Mouse (Mus musculus): ENCODE measurements at regions not wholly inside any gene's neighbourhood (a gene's known extent, or its start where the extent isn't known, plus 50 kb on each side); places are given as distances from the start of the nearest gene placed in this dataset.
A peak's percentile ranks its signal among the peaks of the same experiment; 100 is the strongest.

DNA sequence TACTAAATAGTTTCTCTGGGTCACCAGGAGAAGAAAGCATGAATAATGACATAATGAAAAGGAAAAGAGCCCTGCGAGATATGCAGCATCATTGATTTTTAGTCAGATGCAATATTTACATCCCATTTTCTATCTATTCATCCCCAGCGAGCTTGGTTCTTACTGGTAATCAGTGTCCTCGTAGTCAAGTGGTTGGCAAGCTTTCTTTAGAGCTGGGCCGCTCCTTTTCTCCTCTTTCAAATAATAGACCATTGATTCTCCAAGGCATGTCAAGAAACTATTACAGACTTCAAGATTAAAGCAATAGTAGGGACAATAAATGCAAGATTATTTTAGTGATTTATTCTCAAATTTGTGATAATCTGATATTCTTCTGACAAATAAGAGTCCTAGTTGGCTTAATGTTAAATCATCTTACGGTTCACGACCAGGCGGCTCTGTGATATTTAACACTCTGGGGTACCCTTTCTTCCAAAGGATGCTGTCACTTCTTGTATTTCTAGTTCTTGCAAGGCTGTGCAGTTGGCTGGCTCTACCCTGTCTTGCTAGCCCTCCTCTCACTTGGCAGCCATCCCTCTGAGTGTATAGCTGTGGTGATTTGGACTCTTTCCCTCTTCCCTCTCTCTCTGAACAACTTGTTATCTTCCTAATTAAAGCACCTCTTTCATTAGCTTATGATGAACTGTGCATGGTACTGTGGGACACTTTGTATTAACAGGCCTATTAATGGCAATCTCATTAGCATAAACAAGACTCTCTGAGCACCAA lies 185.6 kb upstream of the Usp25 start:
- TF ChIP-seq EP300 (IDR thresholded peaks at IDR 0.05; ENCODE audit: low read depth), result no peak
- TF ChIP-seq CTCF (IDR thresholded peaks at IDR 0.05; ENCODE audit: low read depth), result no peak
- no peaks in the 10 kb centered on the region for H3K36me3 ChIP-seq (replicated peaks; ENCODE audit: control insufficient read depth, insufficient read depth, low read length)
- H3K4me1 ChIP-seq (ENCODE audit: control insufficient read depth, insufficient read depth), result no peaks in the 10 kb centered on the region
- H3K27me3 ChIP-seq (ENCODE audit: control insufficient read depth, insufficient read depth, low read length), result no peaks in the 10 kb centered on the region
- WGBS, result 84% methylated on average over 7 of the region's 7 CpGs
- H3K4me3 ChIP-seq (ENCODE audit: low read depth, low read length), result no peak overlapping the region
- ATAC-seq (ENCODE audit: insufficient read depth, low read depth) (no peak), DNase-seq (ENCODE audit: low spot score) (no peak)
- H3K27ac ChIP-seq (ENCODE audit: low read depth), result no peak overlapping the region
- no peak overlapping the region for H3K9ac ChIP-seq (replicated peaks; ENCODE audit: low read depth, low read length)
- no peaks in the 10 kb centered on the region for H3K9me3 ChIP-seq (replicated peaks; ENCODE audit: control insufficient read depth, low read length)
- H3K4me2 ChIP-seq (ENCODE audit: low read depth, low read length), result no peak overlapping the region

- H3K9me3 ChIP-seq (replicated peaks; ENCODE audit: control insufficient read depth, low read length), result no peaks in the 10 kb centered on the region
- H3K9ac ChIP-seq (replicated peaks; ENCODE audit: low read depth, low read length), result no peak overlapping the region
- H3K4me3 ChIP-seq (ENCODE audit: low read depth, low read length), result no peak overlapping the region
- TF ChIP-seq CTCF (IDR thresholded peaks at IDR 0.05; ENCODE audit: low read depth) (no peak), EP300 (IDR thresholded peaks at IDR 0.05; ENCODE audit: low read depth) (no peak)
- no peak for ATAC-seq (ENCODE audit: insufficient read depth, low read depth)
- no peak for DNase-seq (ENCODE audit: low spot score)
- no peaks in the 10 kb centered on the region for H3K36me3 ChIP-seq (replicated peaks; ENCODE audit: control insufficient read depth, insufficient read depth, low read length)
- H3K27ac ChIP-seq (ENCODE audit: low read depth), result no peak overlapping the region
- no peak overlapping the region for H3K4me2 ChIP-seq (ENCODE audit: low read depth, low read length)
- H3K27me3 ChIP-seq (ENCODE audit: control insufficient read depth, insufficient read depth, low read length), result no peaks in the 10 kb centered on the region
- WGBS, result 91% methylated on average over 10 of the region's 10 CpGs
- H3K4me1 ChIP-seq (ENCODE audit: control insufficient read depth, insufficient read depth), result no peaks in the 10 kb centered on the region
These were observed 192.2 kb upstream of the Usp25 start for GRCm38 (mm10) chr16:76821261-76821660.

DNA sequence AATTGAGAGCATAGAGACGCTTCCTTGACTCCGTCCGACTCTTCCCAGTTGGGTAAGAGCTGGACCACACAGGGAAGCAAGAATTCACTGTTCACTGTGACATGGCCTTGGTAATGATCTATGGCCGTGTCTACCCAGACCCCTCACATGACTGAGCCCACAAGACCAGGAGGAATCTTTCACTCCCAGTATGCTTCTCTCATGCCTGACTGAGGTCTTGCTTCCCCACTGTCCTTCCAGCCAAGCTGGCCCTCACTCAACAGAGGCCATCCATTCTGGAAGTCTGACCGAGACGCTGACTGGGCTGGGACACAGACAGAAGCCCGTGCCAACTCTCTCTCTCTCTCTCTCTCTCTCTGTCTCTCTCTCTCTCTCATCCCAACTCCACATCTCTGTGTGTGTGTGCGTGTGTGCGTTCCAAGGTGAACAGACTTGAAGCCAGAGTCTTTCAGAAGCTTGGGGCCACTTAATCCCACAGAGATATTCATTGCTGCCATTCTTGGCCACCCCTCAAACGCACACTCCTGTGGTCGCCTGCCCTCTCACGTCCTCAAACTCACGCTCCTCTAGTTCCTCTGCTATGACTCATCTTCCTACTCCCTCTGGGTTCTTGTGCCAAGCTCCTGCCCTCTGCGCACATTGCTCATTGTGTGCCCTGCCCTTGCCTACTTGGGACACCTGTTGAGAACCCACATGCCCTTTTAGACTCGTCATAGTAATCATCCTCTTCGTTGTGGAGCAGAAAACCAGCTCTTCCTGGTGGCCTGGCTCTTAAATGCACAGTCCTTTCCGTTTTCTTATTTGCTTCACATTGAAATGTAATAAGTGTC lies 197.2 kb upstream of the Usp25 start:
- no peaks in the 10 kb centered on the region for H3K9me3 ChIP-seq (replicated peaks; ENCODE audit: control insufficient read depth, low read length)
- WGBS, result 79% methylated on average over 17 of the region's 17 CpGs
- H3K27ac ChIP-seq (ENCODE audit: low read depth), result no peak overlapping the region
- no peak overlapping the region for H3K9ac ChIP-seq (replicated peaks; ENCODE audit: low read depth, low read length)
- H3K36me3 ChIP-seq (replicated peaks; ENCODE audit: control insufficient read depth, insufficient read depth, low read length), result no peaks in the 10 kb centered on the region
- no peak overlapping the region for H3K4me3 ChIP-seq (ENCODE audit: low read depth, low read length)
- H3K4me1 ChIP-seq (ENCODE audit: control insufficient read depth, insufficient read depth), result no peaks in the 10 kb centered on the region
- DNase-seq (ENCODE audit: low spot score), result no peak
- ATAC-seq (ENCODE audit: insufficient read depth, low read depth), result no peak
- no peak for TF ChIP-seq CTCF (IDR thresholded peaks at IDR 0.05; ENCODE audit: low read depth)
- no peak for TF ChIP-seq EP300 (IDR thresholded peaks at IDR 0.05; ENCODE audit: low read depth)
- no peak overlapping the region for H3K4me2 ChIP-seq (ENCODE audit: low read depth, low read length)
- H3K27me3 ChIP-seq (ENCODE audit: control insufficient read depth, insufficient read depth, low read length), result no peaks in the 10 kb centered on the region

DNA sequence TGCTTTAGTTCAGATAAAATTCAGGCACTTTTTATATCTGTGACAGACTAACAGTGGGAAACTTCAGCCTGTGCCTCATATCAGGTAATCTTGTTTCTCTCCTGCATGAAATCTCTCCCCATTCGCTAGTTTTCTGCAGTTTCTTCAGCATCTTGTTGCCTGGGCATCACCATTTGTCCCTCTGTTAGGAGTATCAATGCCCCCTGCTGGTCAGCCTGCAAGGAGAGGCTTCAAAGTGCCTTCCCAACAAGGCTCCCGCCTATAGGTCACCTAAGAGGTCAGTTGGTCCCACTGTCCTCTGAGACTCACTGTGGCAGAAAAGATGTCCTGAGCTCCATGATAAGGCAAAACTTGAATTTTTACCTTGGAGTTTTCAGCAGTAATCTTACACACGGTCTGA lies 209.8 kb upstream of the Usp25 start:
- WGBS, result 30% methylated on average over 3 of the region's 3 CpGs

GRCm38 (mm10) chr16:76786405-76787155 lies 226.9 kb upstream of the Usp25 start:
- ATAC-seq (ENCODE audit: insufficient read depth, low read depth) (peak; percentile 53; the same call in 1 of the 2 replicates), DNase-seq (ENCODE audit: low spot score) (peak; percentile 60)
- H3K9me3 ChIP-seq (replicated peaks; ENCODE audit: control insufficient read depth, low read length), result no peaks in the 10 kb centered on the region
- TF ChIP-seq EP300 (IDR thresholded peaks at IDR 0.05; ENCODE audit: low read depth), result no peak
- peak; percentile 92 for TF ChIP-seq CTCF (IDR thresholded peaks at IDR 0.05; ENCODE audit: low read depth)
- H3K27me3 ChIP-seq (ENCODE audit: control insufficient read depth, insufficient read depth, low read length), result no peaks in the 10 kb centered on the region
- no peak overlapping the region for H3K4me3 ChIP-seq (ENCODE audit: low read depth, low read length)
- no peaks in the 10 kb centered on the region for H3K36me3 ChIP-seq (replicated peaks; ENCODE audit: control insufficient read depth, insufficient read depth, low read length)
- H3K4me1 ChIP-seq (ENCODE audit: control insufficient read depth, insufficient read depth), result no peaks in the 10 kb centered on the region
- whole genome bisulfite sequencing, result 66% methylated on average over 6 of the region's 6 CpGs
- H3K4me2 ChIP-seq (ENCODE audit: low read depth, low read length), result no peak overlapping the region
- no peak overlapping the region for H3K9ac ChIP-seq (replicated peaks; ENCODE audit: low read depth, low read length)
- H3K27ac ChIP-seq (ENCODE audit: low read depth), result no peak overlapping the region

More for the DNA sequence above, 209.8 kb upstream of the Usp25 start:
- DNase-seq (ENCODE audit: low spot score) (peak; percentile 14), ATAC-seq (ENCODE audit: insufficient read depth, low read depth) (no peak)
- Histone ChIP-seq H3K4me2 (ENCODE audit: low read depth, low read length) (no peak overlapping the region), H3K27me3 (ENCODE audit: control insufficient read depth, insufficient read depth, low read length) (no peaks in the 10 kb centered on the region), H3K4me3 (ENCODE audit: low read depth, low read length) (no peak overlapping the region), H3K9ac (replicated peaks; ENCODE audit: low read depth, low read length) (no peak overlapping the region), H3K9me3 (replicated peaks; ENCODE audit: control insufficient read depth, low read length) (no peaks in the 10 kb centered on the region), H3K36me3 (replicated peaks; ENCODE audit: control insufficient read depth, insufficient read depth, low read length) (no peaks in the 10 kb centered on the region), H3K27ac (ENCODE audit: low read depth) (no peak overlapping the region), H3K4me1 (ENCODE audit: control insufficient read depth, insufficient read depth) (no peaks in the 10 kb centered on the region)
- TF ChIP-seq EP300 (IDR thresholded peaks at IDR 0.05; ENCODE audit: low read depth), result no peak
- peak; percentile 66 for TF ChIP-seq CTCF (IDR thresholded peaks at IDR 0.05; ENCODE audit: low read depth)

Data from heart, postnatal 0 days (tissue).